ENCODE assay signal across 30 mouse cellular contexts in the genomic region with DNA sequence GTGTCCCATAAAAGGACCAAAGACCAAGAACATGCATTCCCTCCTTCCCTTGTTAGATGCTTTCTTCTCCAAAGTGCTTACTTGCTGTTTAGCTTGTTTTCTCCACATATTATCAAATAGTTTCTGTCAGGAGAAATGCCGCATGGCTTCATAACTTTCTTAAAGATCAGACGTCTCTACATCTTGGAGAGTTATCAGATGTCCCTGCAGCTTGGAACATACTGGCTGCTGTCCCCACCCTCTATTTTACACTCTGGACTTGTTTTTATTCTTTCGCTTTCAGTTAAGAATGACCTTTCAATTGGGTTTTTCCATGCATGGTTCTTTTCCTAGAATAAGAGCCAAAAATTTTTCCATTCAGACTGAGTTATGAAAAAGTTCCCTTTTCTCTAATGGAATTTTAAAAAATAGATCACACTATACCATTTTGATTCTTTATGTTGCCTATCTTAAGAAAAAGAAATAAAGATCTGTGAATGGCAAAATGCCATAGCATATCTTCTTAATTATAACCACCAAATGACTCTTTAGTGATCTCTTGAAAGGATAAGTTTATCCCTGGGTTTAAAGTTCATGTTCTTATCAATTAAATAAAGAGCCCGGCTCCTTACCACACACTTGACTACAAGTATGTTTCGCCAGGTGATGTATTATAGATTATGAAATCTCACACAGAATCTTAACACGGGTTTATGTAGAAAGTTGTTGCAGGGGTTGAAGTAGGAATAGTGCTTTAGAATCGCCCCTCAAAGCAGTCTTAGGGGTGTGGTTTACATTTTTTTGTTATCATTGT.
DNase-seq lines count a peak whose midpoint lies in the region; ATAC-seq and TF ChIP-seq lines count a peak whose summit lies in the region.
"Had no signal": no experiment of that assay in that cellular context is flagged by ENCODE, and none has a peak within 500 bp of the region (broad histone marks: within the 10 kb centered on the region; RNA-seq: fewer than 3 reads in every experiment).

No protein-coding gene starts in this region.

- WGBS in kidney, postnatal 0 days, result 80% methylated on average over 7 of the region's 7 CpGs

- H3K27me3 ChIP-seq in kidney, postnatal 0 days (ENCODE audit: insufficient read depth, low read length), result no peaks in the 10 kb centered on the region
- H3K27me3 ChIP-seq: embryonic facial prominence, embryonic 15.5 days; forebrain, embryonic 13.5 days; hindbrain, embryonic 12.5 days; limb, embryonic 13.5 days; liver, embryonic 13.5 days; midbrain, embryonic 13.5 days; neural tube, embryonic 13.5 days had no signal

- H3K4me1 ChIP-seq in kidney, postnatal 0 days (replicated peaks; ENCODE audit: insufficient read depth, low read length), result no peaks in the 10 kb centered on the region
- H3K4me1 ChIP-seq in brown adipose tissue, adult 24 weeks (ENCODE audit: control insufficient read depth, insufficient read depth, insufficient read length, low read length), result peaks cover 8% of the 10 kb centered on the region; the same call in 1 of the 2 replicates
- H3K4me1 ChIP-seq: embryonic facial prominence, embryonic 10.5 days; embryonic facial prominence, embryonic 15.5 days; forebrain, embryonic 13.5 days; hindbrain, embryonic 12.5 days; limb, embryonic 13.5 days; liver, embryonic 13.5 days; midbrain, embryonic 13.5 days; neural tube, embryonic 13.5 days had no signal

- no peak for ATAC-seq in kidney, postnatal 0 days (replicated peaks; ENCODE audit: low FRiP score, low read depth)
- ATAC-seq: CD4-positive, CD25-positive, alpha-beta regulatory T cell, adult 4 months; forebrain, embryonic 13.5 days; hindbrain, postnatal 0 days; midbrain, embryonic 13.5 days had no signal

- H3K9me3 ChIP-seq in kidney, postnatal 0 days (replicated peaks; ENCODE audit: low read length), result no peaks in the 10 kb centered on the region
- H3K9me3 ChIP-seq: embryonic facial prominence, embryonic 10.5 days; embryonic facial prominence, embryonic 15.5 days; forebrain, embryonic 13.5 days; hindbrain, embryonic 12.5 days; limb, embryonic 13.5 days; liver, embryonic 13.5 days; midbrain, embryonic 13.5 days; neural tube, embryonic 13.5 days had no signal

- no peak overlapping the region for H3K9ac ChIP-seq in kidney, postnatal 0 days (ENCODE audit: low read depth, low read length)
- H3K9ac ChIP-seq: embryonic facial prominence, embryonic 15.5 days; forebrain, embryonic 13.5 days; hindbrain, embryonic 12.5 days; limb, embryonic 13.5 days; liver, embryonic 13.5 days; midbrain, embryonic 13.5 days; neural tube, embryonic 13.5 days had no signal

- no peak for TF ChIP-seq CTCF in kidney, postnatal 0 days (IDR thresholded peaks at IDR 0.05; ENCODE audit: low read depth)

- H3K4me3 ChIP-seq in kidney, postnatal 0 days (replicated peaks; ENCODE audit: low read depth, low read length), result no peak overlapping the region
- H3K4me3 ChIP-seq in brown adipose tissue, adult 24 weeks (ENCODE audit: insufficient read depth, low read depth, low read length), result no peak overlapping the region
- H3K4me3 ChIP-seq: embryonic facial prominence, embryonic 10.5 days; embryonic facial prominence, embryonic 15.5 days; forebrain, embryonic 13.5 days; hindbrain, embryonic 12.5 days; layer of hippocampus, adult 2 months; limb, embryonic 13.5 days; liver, embryonic 13.5 days; midbrain, embryonic 13.5 days; neural tube, embryonic 13.5 days had no signal

- no peaks in the 10 kb centered on the region for H3K36me3 ChIP-seq in kidney, postnatal 0 days (ENCODE audit: insufficient read depth, low read length)
- H3K36me3 ChIP-seq: embryonic facial prominence, embryonic 10.5 days; embryonic facial prominence, embryonic 15.5 days; hindbrain, embryonic 12.5 days; limb, embryonic 13.5 days; liver, embryonic 13.5 days; midbrain, embryonic 13.5 days; neural tube, embryonic 13.5 days had no signal

- DNase-seq in heart, adult 8-10 months (ENCODE audit: low spot score), result peak; percentile 43
- no peak for DNase-seq in heart, postnatal 4 days
- peak; percentile 22 for DNase-seq in kidney, postnatal 0 days (ENCODE audit: low spot score)
- no peak for DNase-seq in kidney, postnatal 10 days
- peak; percentile 38 for DNase-seq in 3T3-L1 (ENCODE audit: low read depth, low spot score)
- DNase-seq in spleen, adult 18-20 months, result no peak
- DNase-seq in urinary bladder, adult 2 months (ENCODE audit: low spot score), result no peak
- DNase-seq: adrenal gland, adult 2 months; adrenal gland, postnatal 36 days; cerebellum, adult 2 months; cerebellum, postnatal 14 days; gastrocnemius, postnatal 14 days; heart, adult 11 months; heart, postnatal 14 days; kidney, adult 18-20 months; kidney, postnatal 25 days; liver, embryonic 13.5 days; thymus, postnatal 14 days had no signal

- no peak overlapping the region for H3K27ac ChIP-seq in kidney, postnatal 0 days
- H3K27ac ChIP-seq in brown adipose tissue, adult 24 weeks (replicated peaks; ENCODE audit: low read depth, low read length), result peak overlapping the region; percentile 34; the same call in 1 of the 2 replicates
- H3K27ac ChIP-seq: embryonic facial prominence, embryonic 10.5 days; embryonic facial prominence, embryonic 15.5 days; forebrain, embryonic 13.5 days; hindbrain, embryonic 12.5 days; hindbrain, postnatal 0 days; layer of hippocampus, adult 2 months; limb, embryonic 13.5 days; liver, embryonic 13.5 days; macrophage; midbrain, embryonic 13.5 days; neural tube, embryonic 13.5 days had no signal

- no peak overlapping the region for H3K4me2 ChIP-seq in kidney, postnatal 0 days (ENCODE audit: low read length)
- H3K4me2 ChIP-seq: embryonic facial prominence, embryonic 15.5 days; forebrain, embryonic 13.5 days; hindbrain, embryonic 12.5 days; limb, embryonic 13.5 days; liver, embryonic 13.5 days; midbrain, embryonic 13.5 days; neural tube, embryonic 13.5 days had no signal

Comparison
In these comparisons a context has a peak if more than half of its experiments do, and no peak if none do; other contexts are left out.
1. DNase-seq: peak in heart, adult 8-10 months (single experiment), kidney, postnatal 0 days (single experiment) and 3T3-L1 (single experiment); none in heart, postnatal 4 days (single experiment), kidney, postnatal 10 days (single experiment), spleen, adult 18-20 months (0 of 2) and urinary bladder, adult 2 months (single experiment).